In the genomic region with DNA sequence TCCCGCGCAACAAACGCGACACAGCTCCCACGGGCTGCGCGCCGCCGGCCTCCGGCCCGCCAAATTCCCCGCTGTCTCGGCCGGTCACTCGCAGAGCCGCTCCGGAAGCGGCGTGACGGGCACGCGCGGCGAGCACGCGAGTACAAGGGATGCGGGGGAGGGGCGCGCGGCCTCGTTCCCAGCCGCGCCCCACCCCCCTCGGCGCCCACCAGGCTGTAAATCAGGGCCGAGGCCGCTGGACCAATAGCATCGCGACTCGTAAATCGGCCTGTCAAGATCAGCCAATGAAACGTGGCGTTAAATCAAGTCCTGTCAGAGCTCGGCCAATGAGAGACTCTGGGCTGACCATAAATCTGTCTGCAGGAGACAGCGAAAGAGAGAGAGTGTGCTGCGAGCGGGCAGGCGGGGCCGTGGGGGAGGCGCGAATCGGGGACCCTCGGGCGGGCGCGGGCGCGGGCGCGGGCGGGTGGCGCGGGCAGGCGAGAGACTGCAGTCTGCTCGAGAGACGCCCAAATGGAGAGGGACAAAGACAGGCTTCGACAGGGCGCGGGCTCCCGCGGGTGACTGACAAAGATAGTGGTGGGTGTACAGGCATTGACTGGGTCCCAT, we compare ENCODE assay signal across 8 mouse cellular contexts. TPM values are rescaled to one million over a fixed set of nuclear protein-coding genes. Genes with fewer than 3 reads are reported as not detected.
A peak's percentile ranks its signal among the peaks of the same experiment; 100 is the strongest.
DNase-seq lines count a peak whose midpoint lies in the region; ATAC-seq and TF ChIP-seq lines count a peak whose summit lies in the region.

No protein-coding gene starts in this region.

- peaks cover 32% of the 10 kb centered on the region for H3K4me1 ChIP-seq in hindbrain, postnatal 0 days (ENCODE audit: insufficient read depth, low read length)

- peak; percentile 81 for ATAC-seq in common myeloid progenitor, adult 5-6 weeks (replicated peaks; ENCODE audit: low read depth, poor library complexity, severe bottlenecking)
- peak; percentile 97 for ATAC-seq in hindbrain, postnatal 0 days
- peak; percentile 82 for ATAC-seq in megakaryocyte, adult 5-6 weeks (ENCODE audit: poor library complexity, severe bottlenecking)

- H3K4me2 ChIP-seq in hindbrain, postnatal 0 days (ENCODE audit: low read depth, low read length), result peak overlapping the region; percentile 83

- H3K27ac ChIP-seq in gastrocnemius, adult 2 months, result peak overlapping the region; percentile 92
- H3K27ac ChIP-seq in hindbrain, postnatal 0 days, result peak overlapping the region; percentile 94
- H3K27ac ChIP-seq in left cerebral cortex, adult 2 months, result peak overlapping the region; percentile 97

- H3K9ac ChIP-seq in hindbrain, postnatal 0 days (replicated peaks; ENCODE audit: low read length), result peak overlapping the region; percentile 51

- intact Hi-C loops in gastrocnemius, adult 2 months (cut with DNase I), result loop anchor here (5.0 kb wide), 1 partner anchor 338 kb away; a partner anchor contains a TSS
- intact Hi-C loops in left cerebral cortex, adult 2 months (cut with DNase I), result loop anchor here (2.0 to 10.0 kb wide), 2 partner anchors 64 to 560 kb away; a partner anchor contains a TSS

- peak overlapping the region; percentile 79 for H3K4me3 ChIP-seq in gastrocnemius, adult 2 months
- peak overlapping the region; percentile 44 for H3K4me3 ChIP-seq in hindbrain, postnatal 0 days (ENCODE audit: low read length)
- peak overlapping the region; percentile 60 for H3K4me3 ChIP-seq in left cerebral cortex, adult 2 months

- under 1% methylated on average over 70 of the region's 71 CpGs for WGBS in hindbrain, postnatal 0 days

- H3K36me3 ChIP-seq in hindbrain, postnatal 0 days (ENCODE audit: insufficient read depth, low read length), result no peaks in the 10 kb centered on the region

- no peaks in the 10 kb centered on the region for H3K9me3 ChIP-seq in hindbrain, postnatal 0 days (ENCODE audit: low read length)

- TF ChIP-seq CTCF in gastrocnemius, adult 2 months (IDR thresholded peaks at IDR 0.05), result no peak
- TF ChIP-seq CTCF in hindbrain, postnatal 0 days (IDR thresholded peaks at IDR 0.05; ENCODE audit: low read depth), result 0 out of 2 replicates have a peak, but pooled peaks have one; percentile 2
- TF ChIP-seq CTCF in left cerebral cortex, adult 2 months (IDR thresholded peaks at IDR 0.05), result no peak

- no peaks in the 10 kb centered on the region for H3K27me3 ChIP-seq in hindbrain, postnatal 0 days (ENCODE audit: insufficient read depth, low read length)

- DNase-seq in WW6 (ENCODE audit: low read depth, low spot score), result peak; percentile 91
- DNase-seq in gastrocnemius, adult 2 months, result peak; percentile 96
- peak; percentile 99 for DNase-seq in hindbrain, postnatal 0 days (ENCODE audit: low spot score)
- peak; percentile 94 to 96 for DNase-seq in left cerebral cortex, adult 2 months (ENCODE audit: extremely low spot score in 1 of 2, low spot score in 2 of 2)
- peak; percentile 96 to 99 for DNase-seq in right cerebral cortex, adult 2 months (ENCODE audit: low spot score in 2 of 2)
- peak; percentile 94 for DNase-seq in urinary bladder, postnatal 14 days (ENCODE audit: low spot score)

RNA-seq across cellular contexts. Expression of a gene that starts 5.2 kb away (rescaled TPM):
- total RNA-seq in common myeloid progenitor, adult 5-6 weeks (2017), result not detected in 2 replicates
- total RNA-seq in gastrocnemius, adult 2 months (2021), result not detected
- total RNA-seq in hindbrain, postnatal 0 days (2014; rRNA removed), result 0.58 and 0.86 TPM in 2 replicates
- polyA plus RNA-seq in hindbrain, postnatal 0 days (2015; fragmentation: Nextera tagmentation; extraction: Ambion mirVana), result 0.30 and 0.37 TPM in 2 replicates
- under 1 TPM; 0.40 to 0.66 TPM for total RNA-seq in left cerebral cortex, adult 2 months (2021)
- total RNA-seq in megakaryocyte, adult 5-6 weeks (2015), result 2.9 and 3.8 TPM in 2 replicates
- 1.7 and 3.3 TPM in 2 replicates for total RNA-seq in megakaryocyte, adult 5-6 weeks (2017)

RNA-seq across cellular contexts. Expression of a gene that starts 32.7 kb away (rescaled TPM):
- total RNA-seq in common myeloid progenitor, adult 5-6 weeks (2017), result 53.8 and 55.5 TPM in 2 replicates
- total RNA-seq in gastrocnemius, adult 2 months (2021), result 10 to 100 TPM; 38.5 to 41.4 TPM
- 149 and 155 TPM in 2 replicates for total RNA-seq in hindbrain, postnatal 0 days (2014; rRNA removed)
- polyA plus RNA-seq in hindbrain, postnatal 0 days (2015; fragmentation: Nextera tagmentation; extraction: Ambion mirVana), result 181 TPM in 2 replicates
- total RNA-seq in left cerebral cortex, adult 2 months (2021), result 10 to 100 TPM; 85.5 to 93.0 TPM
- total RNA-seq in megakaryocyte, adult 5-6 weeks (2015), result 246 and 255 TPM in 2 replicates
- 87.7 and 93.9 TPM in 2 replicates for total RNA-seq in megakaryocyte, adult 5-6 weeks (2017)

RNA-seq across cellular contexts. Expression of a gene that starts 34.7 kb away (rescaled TPM):
- total RNA-seq in common myeloid progenitor, adult 5-6 weeks (2017), result 3.9 and 6.0 TPM in 2 replicates
- 10 to 100 TPM in 1 of 2 experiments, 1 to 10 TPM in 1; 8.0 to 13.0 TPM for total RNA-seq in gastrocnemius, adult 2 months (2021)
- total RNA-seq in hindbrain, postnatal 0 days (2014; rRNA removed), result 20.6 and 25.8 TPM in 2 replicates
- 19.8 and 23.1 TPM in 2 replicates for polyA plus RNA-seq in hindbrain, postnatal 0 days (2015; fragmentation: Nextera tagmentation; extraction: Ambion mirVana)
- total RNA-seq in left cerebral cortex, adult 2 months (2021), result 10 to 100 TPM; 66.1 to 77.5 TPM
- total RNA-seq in megakaryocyte, adult 5-6 weeks (2015), result 35.8 and 40.1 TPM in 2 replicates
- 6.8 and 9.4 TPM in 2 replicates for total RNA-seq in megakaryocyte, adult 5-6 weeks (2017)

RNA-seq across cellular contexts. Expression of a gene that starts 47.0 kb away (rescaled TPM):
- total RNA-seq in common myeloid progenitor, adult 5-6 weeks (2017), result 121 and 135 TPM in 2 replicates
- not detected for total RNA-seq in gastrocnemius, adult 2 months (2021)
- 0.63 TPM in 1 of 2 replicates, not detected in the other for total RNA-seq in hindbrain, postnatal 0 days (2014; rRNA removed)
- 0.20 and 0.33 TPM in 2 replicates for polyA plus RNA-seq in hindbrain, postnatal 0 days (2015; fragmentation: Nextera tagmentation; extraction: Ambion mirVana)
- not detected for total RNA-seq in left cerebral cortex, adult 2 months (2021)
- total RNA-seq in megakaryocyte, adult 5-6 weeks (2015), result 205 and 258 TPM in 2 replicates
- total RNA-seq in megakaryocyte, adult 5-6 weeks (2017), result 218 and 249 TPM in 2 replicates

Comparison
In these comparisons a context has a peak if more than half of its experiments do, and no peak if none do; other contexts are left out.
1. Peak in every context shown above with its lines: DNase-seq, ATAC-seq, H3K4me3 ChIP-seq and H3K27ac ChIP-seq.